Comparison of ENCODE assay signal across 17 mouse cellular contexts in the genomic region with DNA sequence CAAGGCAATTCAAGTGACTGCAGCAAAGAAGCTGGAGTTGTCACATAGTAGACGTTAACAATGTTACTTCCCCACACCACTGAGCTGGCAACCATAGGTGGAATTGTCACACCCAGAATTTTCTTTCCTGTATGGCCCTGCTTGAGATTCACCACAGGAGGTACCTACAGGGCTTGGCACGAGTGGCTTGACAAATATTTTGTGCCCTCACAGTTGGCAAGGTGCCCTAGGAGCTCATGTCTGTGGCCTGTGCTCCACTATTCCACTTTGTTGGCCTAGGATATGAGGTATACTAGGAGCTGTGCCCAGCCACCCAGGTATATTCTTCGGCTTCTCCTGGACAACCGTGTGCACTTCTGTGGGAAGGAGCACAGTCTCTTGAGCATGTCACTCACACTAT.
"Had no signal": no experiment of that assay in that cellular context is flagged by ENCODE, and none has a peak within 500 bp of the region (broad histone marks: within the 10 kb centered on the region; RNA-seq: fewer than 3 reads in every experiment).

No protein-coding gene starts in this region.

- H3K9ac ChIP-seq: liver, embryonic 12.5 days; liver, embryonic 14.5 days; midbrain, embryonic 12.5 days; neural tube, embryonic 13.5 days; neural tube, embryonic 15.5 days had no signal

- DNase-seq: midbrain, embryonic 14.5 days; retina, postnatal 1 day; right cerebral cortex, adult 18-20 months; right cerebral cortex, postnatal 25 days; right cerebral cortex, postnatal 4 days; spleen, adult 18-20 months; thymus, adult 18-20 months; thymus, postnatal 14 days; thymus, postnatal 36 days had no signal

- H3K4me3 ChIP-seq: liver, embryonic 12.5 days; midbrain, embryonic 10.5 days; midbrain, embryonic 12.5 days; myocyte; neural tube, embryonic 13.5 days; neural tube, embryonic 15.5 days had no signal

- ATAC-seq: liver, embryonic 12.5 days; midbrain, embryonic 16.5 days had no signal

- H3K4me2 ChIP-seq: liver, embryonic 12.5 days; midbrain, embryonic 12.5 days; neural tube, embryonic 13.5 days; neural tube, embryonic 15.5 days had no signal

- H3K27ac ChIP-seq: liver, embryonic 12.5 days; liver, embryonic 14.5 days; midbrain, embryonic 10.5 days; midbrain, embryonic 12.5 days; neural tube, embryonic 13.5 days; neural tube, embryonic 15.5 days had no signal

- H3K9me3 ChIP-seq: liver, embryonic 12.5 days; midbrain, embryonic 10.5 days; midbrain, embryonic 12.5 days; neural tube, embryonic 13.5 days; neural tube, embryonic 15.5 days had no signal

- H3K27me3 ChIP-seq: liver, embryonic 12.5 days had no signal

- H3K4me1 ChIP-seq: liver, embryonic 12.5 days had no signal

- H3K36me3 ChIP-seq: liver, embryonic 12.5 days; midbrain, embryonic 10.5 days; midbrain, embryonic 12.5 days; neural tube, embryonic 13.5 days; neural tube, embryonic 15.5 days had no signal
